Mouse (Mus musculus): ENCODE measurements at regions not wholly inside any gene's neighbourhood (a gene's known extent, or its start where the extent isn't known, plus 50 kb on each side); places are given as distances from the start of the nearest gene placed in this dataset.

DNA sequence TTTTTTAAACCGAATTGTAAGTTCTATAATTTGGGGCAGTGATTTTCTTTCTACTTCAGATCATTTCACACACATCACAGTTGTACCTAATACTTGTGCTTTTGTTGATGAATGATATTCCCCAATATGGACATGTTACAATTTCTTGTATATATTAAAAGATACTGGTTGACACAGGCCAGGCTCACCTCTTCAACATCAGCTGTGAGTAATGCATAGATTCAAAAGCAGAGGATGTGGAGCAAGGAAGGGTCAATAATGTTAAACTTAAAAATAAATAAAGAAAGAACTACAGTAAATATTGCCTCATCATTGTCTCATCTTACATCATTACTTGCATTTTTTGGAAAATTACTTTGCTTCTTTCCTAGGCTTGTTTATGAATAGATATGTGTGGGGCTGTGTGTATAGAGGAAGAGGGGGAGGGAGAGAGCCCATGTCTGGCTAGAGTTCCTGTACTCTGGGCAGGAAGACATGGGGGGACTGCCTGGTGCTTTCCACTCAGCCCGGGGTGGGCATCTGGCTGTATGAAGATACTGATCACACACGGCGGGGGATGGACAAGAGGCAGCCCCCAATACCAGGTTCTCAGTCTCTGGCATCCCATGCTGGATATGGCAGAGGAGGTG, 490.1 kb downstream of the Gm6377 start:
- DNase-seq (ENCODE audit: low spot score in 2 of 2): no peak

DNA sequence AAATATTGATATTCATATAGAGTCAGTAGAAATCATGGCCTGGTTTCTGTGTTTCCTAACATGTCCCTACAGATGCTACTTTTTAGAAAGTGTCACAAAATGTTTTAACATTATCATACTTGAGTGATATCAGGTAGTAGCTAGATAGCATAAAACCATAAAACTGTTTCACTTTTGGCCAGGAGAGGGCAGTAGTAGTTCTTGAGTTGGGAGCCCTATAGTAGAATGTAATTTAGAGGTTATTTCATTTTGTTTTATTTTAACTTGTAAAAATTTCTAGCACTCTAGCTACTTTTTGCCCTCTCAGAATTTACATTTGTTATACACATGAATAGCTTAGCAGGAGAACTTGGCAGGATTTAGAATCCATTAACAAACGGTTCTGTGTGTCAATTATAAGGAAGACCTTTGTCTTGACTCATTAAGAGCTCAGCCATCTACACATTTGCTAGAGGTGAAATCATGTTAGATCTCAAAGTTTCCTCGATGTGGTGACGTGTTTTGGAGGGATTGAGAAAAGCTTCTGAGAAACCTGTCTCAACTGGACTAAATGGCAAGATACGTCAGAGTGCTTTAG, 538.5 kb downstream of the Gm6377 start:
- DNase-seq (ENCODE audit: low spot score in 2 of 2): peak in 1 of 2 experiments; percentile 31

DNA sequence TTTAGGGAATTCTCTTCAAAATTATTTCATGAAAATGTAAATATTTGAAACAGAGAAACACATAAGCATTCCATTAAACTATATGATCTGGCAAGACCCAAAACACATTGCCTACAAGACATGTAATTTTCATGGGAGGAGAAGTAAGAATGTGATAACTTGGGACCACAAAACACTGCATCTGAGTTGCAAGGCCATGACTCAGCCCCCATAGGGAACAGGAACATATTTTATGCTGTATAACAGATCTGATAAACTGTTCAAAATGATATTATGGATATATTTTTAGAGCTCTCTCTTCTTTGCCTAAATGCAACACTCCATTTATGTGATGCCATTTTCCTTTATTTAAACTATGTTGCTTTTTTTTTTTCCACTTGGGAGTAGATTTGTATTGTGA, 539.4 kb downstream of the Gm6377 start:
- no peak for DNase-seq (ENCODE audit: low spot score in 2 of 2)

All from frontal cortex, postnatal 36 days (tissue).